Mouse (Mus musculus): ENCODE results near the gene Trp63. TPM values are rescaled to one million over a fixed set of nuclear protein-coding genes. Genes with fewer than 3 reads are reported as not detected.

Trp63 gene
- total and polyA plus RNA-seq, 3 experiments, result not detected

DNA sequence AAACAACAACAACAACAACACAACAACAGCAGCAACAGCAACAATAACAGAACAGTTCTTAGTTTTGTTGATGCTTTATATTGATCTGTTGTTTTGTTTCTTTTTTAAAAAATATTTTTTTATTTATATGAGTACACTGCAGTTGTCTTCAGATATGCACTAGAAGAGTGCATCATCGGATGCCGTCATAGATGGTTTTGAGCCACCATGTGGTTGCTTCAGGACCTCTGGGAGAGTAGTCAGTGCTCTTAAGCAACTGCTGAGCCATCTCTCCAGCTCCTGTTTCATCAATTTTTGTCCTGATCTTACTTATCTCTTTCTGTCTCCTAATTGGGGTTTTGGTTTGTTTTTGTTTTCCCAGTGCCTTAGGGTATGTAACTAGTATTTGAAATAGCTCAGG lies 17.7 kb downstream of the Trp63 start:
- Histone ChIP-seq H3K27me3 (ENCODE audit: control insufficient read depth in 1 of 2, insufficient read depth in 2 of 2, low read length in 2 of 2) (no peaks in the 10 kb centered on the region), H3K4me1 (ENCODE audit: control insufficient read depth in 1 of 2, insufficient read depth in 2 of 2, low read length in 2 of 2) (no peaks in the 10 kb centered on the region), H3K79me2 (ENCODE audit: control insufficient read depth, insufficient read depth, low read length, poor library complexity) (no peaks in the 10 kb centered on the region), H3K9me3 (replicated peaks; ENCODE audit: insufficient read depth, low read length) (no peaks in the 10 kb centered on the region), H3K9ac (ENCODE audit: control insufficient read depth, low read depth, low read length, poor library complexity, severe bottlenecking) (no peak overlapping the region), H3K36me3 (ENCODE audit: control insufficient read depth in 1 of 2, insufficient read depth in 2 of 2, low read length in 2 of 2) (no peaks in the 10 kb centered on the region), H3K27ac (ENCODE audit: control insufficient read depth, low read depth, low read length) (no peak overlapping the region), H3K4me3 (ENCODE audit: control insufficient read depth in 1 of 2, insufficient read depth in 1 of 2, low read depth in 2 of 2, low read length in 2 of 2) (no peak overlapping the region)
- no peak for DNase-seq (ENCODE audit: low read depth, low spot score)
- no peak for TF ChIP-seq NELFE (IDR thresholded peaks at IDR 0.05; ENCODE audit: low read depth, low read length)
- no peak for TF ChIP-seq CHD1 (IDR thresholded peaks at IDR 0.05; ENCODE audit: low read depth, low read length)
- no peak for TF ChIP-seq SMC3 (IDR thresholded peaks at IDR 0.05; ENCODE audit: low read depth, low read length)

- Histone ChIP-seq H3K79me2 (ENCODE audit: control insufficient read depth, insufficient read depth, low read length, poor library complexity) (no peaks in the 10 kb centered on the region), H3K9me3 (replicated peaks; ENCODE audit: insufficient read depth, low read length) (no peaks in the 10 kb centered on the region), H3K4me1 (ENCODE audit: control insufficient read depth in 1 of 2, insufficient read depth in 2 of 2, low read length in 2 of 2) (no peaks in the 10 kb centered on the region), H3K4me3 (ENCODE audit: control insufficient read depth in 1 of 2, insufficient read depth in 1 of 2, low read depth in 2 of 2, low read length in 2 of 2) (no peak overlapping the region), H3K9ac (ENCODE audit: control insufficient read depth, low read depth, low read length, poor library complexity, severe bottlenecking) (no peak overlapping the region), H3K27me3 (ENCODE audit: control insufficient read depth in 1 of 2, insufficient read depth in 2 of 2, low read length in 2 of 2) (no peaks in the 10 kb centered on the region), H3K36me3 (ENCODE audit: control insufficient read depth in 1 of 2, insufficient read depth in 2 of 2, low read length in 2 of 2) (no peaks in the 10 kb centered on the region), H3K27ac (ENCODE audit: control insufficient read depth, low read depth, low read length) (no peak overlapping the region)
- TF ChIP-seq USF1 (IDR thresholded peaks at IDR 0.05; ENCODE audit: low read depth, low read length), result no peak
- TF ChIP-seq ZNF384 (IDR thresholded peaks at IDR 0.05; ENCODE audit: low read depth, low read length), result no peak
- no peak for TF ChIP-seq POLR2A (IDR thresholded peaks at IDR 0.05; ENCODE audit: control insufficient read depth in 1 of 2, insufficient read depth in 1 of 2, low read depth in 1 of 2, low read length in 2 of 2, poor library complexity in 1 of 2)
- no peak for TF ChIP-seq CHD2 (IDR thresholded peaks at IDR 0.05; ENCODE audit: low read length)
- no peak for TF ChIP-seq E2F4 (IDR thresholded peaks at IDR 0.05; ENCODE audit: borderline replicate concordance, low read depth, low read length)
- TF ChIP-seq MYB (IDR thresholded peaks at IDR 0.05; ENCODE audit: low read depth, low read length), result no peak
- no peak for TF ChIP-seq JUND (IDR thresholded peaks at IDR 0.05; ENCODE audit: low read depth, low read length)
- no peak for TF ChIP-seq SIN3A (IDR thresholded peaks at IDR 0.05; ENCODE audit: low read length)
- DNase-seq (ENCODE audit: low read depth, low spot score), result no peak
These were observed 22.7 kb downstream of the Trp63 start for GRCm38 (mm10) chr16:25706260-25706659.

DNA sequence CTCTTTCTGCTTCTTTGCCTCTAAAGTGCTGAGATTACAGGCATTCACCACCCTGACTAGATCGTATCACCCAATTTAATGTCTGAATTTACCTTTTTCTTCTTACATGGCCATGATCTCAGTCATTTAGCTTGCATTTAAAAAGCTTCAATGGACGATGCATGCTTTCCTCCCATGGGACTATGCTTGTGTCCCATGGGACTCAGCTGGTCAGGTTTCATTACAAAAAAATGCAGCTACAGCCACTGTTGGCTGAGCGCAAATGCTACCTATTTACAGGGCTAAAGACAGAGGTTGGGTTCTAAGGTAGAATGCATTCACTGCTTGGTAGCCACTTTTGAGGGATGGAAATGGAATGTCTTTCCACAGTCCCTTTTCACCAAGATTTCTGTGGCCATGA lies 32.2 kb downstream of the Trp63 start:
- no peaks in the 10 kb centered on the region for H3K4me1 ChIP-seq (ENCODE audit: control insufficient read depth in 1 of 2, insufficient read depth in 2 of 2, low read length in 2 of 2)
- H3K9me3 ChIP-seq (replicated peaks; ENCODE audit: insufficient read depth, low read length), result no peaks in the 10 kb centered on the region
- H3K9ac ChIP-seq (ENCODE audit: control insufficient read depth, low read depth, low read length, poor library complexity, severe bottlenecking), result no peak overlapping the region
- no peaks in the 10 kb centered on the region for H3K36me3 ChIP-seq (ENCODE audit: control insufficient read depth in 1 of 2, insufficient read depth in 2 of 2, low read length in 2 of 2)
- DNase-seq (ENCODE audit: low read depth, low spot score), result no peak
- no peak overlapping the region for H3K4me3 ChIP-seq (ENCODE audit: control insufficient read depth in 1 of 2, insufficient read depth in 1 of 2, low read depth in 2 of 2, low read length in 2 of 2)
- no peak for TF ChIP-seq E2F4 (IDR thresholded peaks at IDR 0.05; ENCODE audit: borderline replicate concordance, low read depth, low read length)
- no peaks in the 10 kb centered on the region for H3K27me3 ChIP-seq (ENCODE audit: control insufficient read depth in 1 of 2, insufficient read depth in 2 of 2, low read length in 2 of 2)
- no peaks in the 10 kb centered on the region for H3K79me2 ChIP-seq (ENCODE audit: control insufficient read depth, insufficient read depth, low read length, poor library complexity)
- H3K27ac ChIP-seq (ENCODE audit: control insufficient read depth, low read depth, low read length), result no peak overlapping the region

DNA sequence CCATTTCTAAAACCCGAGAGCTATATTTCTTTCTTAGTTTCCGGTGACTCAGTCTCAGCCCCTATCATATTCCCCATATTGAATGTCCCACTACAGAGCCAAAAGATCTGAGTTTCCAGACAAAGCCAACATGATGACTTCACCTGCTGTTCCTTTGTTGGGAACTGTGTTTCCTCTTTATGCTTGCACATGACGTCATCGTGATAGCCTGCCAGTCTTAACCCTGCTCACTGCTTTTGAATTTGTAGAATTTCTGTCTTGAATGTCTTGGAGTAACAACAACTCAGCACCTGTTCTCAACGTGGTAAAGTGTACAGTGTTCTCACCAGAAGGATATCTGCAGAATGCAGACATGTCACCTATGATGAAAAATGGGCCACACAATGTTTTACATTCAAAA lies 39.6 kb downstream of the Trp63 start:
- DNase-seq (ENCODE audit: low read depth, low spot score), result no peak
- H3K9ac ChIP-seq (ENCODE audit: control insufficient read depth, low read depth, low read length, poor library complexity, severe bottlenecking), result no peak overlapping the region
- no peaks in the 10 kb centered on the region for H3K4me1 ChIP-seq (ENCODE audit: control insufficient read depth in 1 of 2, insufficient read depth in 2 of 2, low read length in 2 of 2)
- H3K9me3 ChIP-seq (replicated peaks; ENCODE audit: insufficient read depth, low read length), result no peaks in the 10 kb centered on the region
- no peak overlapping the region for H3K4me3 ChIP-seq (ENCODE audit: control insufficient read depth in 1 of 2, insufficient read depth in 1 of 2, low read depth in 2 of 2, low read length in 2 of 2)
- H3K36me3 ChIP-seq (ENCODE audit: control insufficient read depth in 1 of 2, insufficient read depth in 2 of 2, low read length in 2 of 2), result no peaks in the 10 kb centered on the region
- no peaks in the 10 kb centered on the region for H3K27me3 ChIP-seq (ENCODE audit: control insufficient read depth in 1 of 2, insufficient read depth in 2 of 2, low read length in 2 of 2)
- TF ChIP-seq E2F4 (IDR thresholded peaks at IDR 0.05; ENCODE audit: borderline replicate concordance, low read depth, low read length), result no peak
- TF ChIP-seq CTCF (IDR thresholded peaks at IDR 0.05 in 2 of 3, conservative IDR thresholded peaks at IDR 0.05 in 1 of 3; ENCODE audit: control insufficient read depth in 1 of 3, insufficient read depth in 1 of 3, low read depth in 2 of 3, low read length in 3 of 3, poor library complexity in 1 of 3, severe bottlenecking in 1 of 3), result no peak
- TF ChIP-seq CHD1 (IDR thresholded peaks at IDR 0.05; ENCODE audit: low read depth, low read length), result no peak
- no peak for TF ChIP-seq SIN3A (IDR thresholded peaks at IDR 0.05; ENCODE audit: low read length)
- no peak for TF ChIP-seq MAZ (IDR thresholded peaks at IDR 0.05; ENCODE audit: low read depth, low read length)
- TF ChIP-seq MYC (IDR thresholded peaks at IDR 0.05; ENCODE audit: low read depth, low read length), result no peak
- no peak for TF ChIP-seq TCF12 (IDR thresholded peaks at IDR 0.05; ENCODE audit: low read depth, low read length)
- TF ChIP-seq ZNF384 (IDR thresholded peaks at IDR 0.05; ENCODE audit: low read depth, low read length), result no peak
- no peak for TF ChIP-seq ZKSCAN1 (IDR thresholded peaks at IDR 0.05; ENCODE audit: low read depth, low read length)
- TF ChIP-seq RAD21 (IDR thresholded peaks at IDR 0.05; ENCODE audit: low read depth, low read length), result no peak
- TF ChIP-seq POLR2A (IDR thresholded peaks at IDR 0.05; ENCODE audit: control insufficient read depth in 1 of 2, insufficient read depth in 1 of 2, low read depth in 1 of 2, low read length in 2 of 2, poor library complexity in 1 of 2), result no peak
- no peak overlapping the region for H3K27ac ChIP-seq (ENCODE audit: control insufficient read depth, low read depth, low read length)
- H3K79me2 ChIP-seq (ENCODE audit: control insufficient read depth, insufficient read depth, low read length, poor library complexity), result no peaks in the 10 kb centered on the region
